Mouse (Mus musculus) olfactory bulb, adult 2 months (tissue): ENCODE results near the gene Fntb. TPM values are rescaled to one million over a fixed set of nuclear protein-coding genes. Genes with fewer than 3 reads are reported as not detected.
A peak's percentile ranks its signal among the peaks of the same experiment; 100 is the strongest.

ENCODE experiments used
- H3K27ac ChIP-seq: fragments of 200-500 bp; 2 replicates; pipeline ENCODE4 v1.5.1; 2012; ENCODE audit warnings: low read depth, low read length; ENCODE audit not compliant: insufficient read depth
- H3K4me1 ChIP-seq: fragments of 200-500 bp; 2 replicates; pipeline ENCODE4 v1.6.1; 2012; ENCODE audit warnings: low read length; ENCODE audit not compliant: control insufficient read depth, insufficient read depth
- H3K4me3 ChIP-seq: fragments of 200-500 bp; 2 replicates; pipeline ENCODE4 v1.5.1; 2012; ENCODE audit warnings: mild to moderate bottlenecking, low read depth, low read length, moderate library complexity; ENCODE audit not compliant: insufficient read depth
- CTCF ChIP-seq: fragments of 200-500 bp; IDR thresholded peaks from 2 replicates; pipeline ENCODE4 v1.5.1; 2012; ENCODE audit warnings: low read depth, mild to moderate bottlenecking, low read length, moderate library complexity; ENCODE audit not compliant: insufficient read depth
- POLR2A ChIP-seq: fragments of 200-500 bp; IDR thresholded peaks from 2 replicates; pipeline ENCODE4 v1.6.1; 2012; ENCODE audit warnings: mild to moderate bottlenecking, low read depth, low read length, moderate library complexity; ENCODE audit not compliant: insufficient read depth
- WGBS: fragments of 180-500 bp; shearing (Covaris S2); methylation state at CpG from one replicate; pipeline ENCODE4 v1.1.7; 2018; 5-methylcytosine and 5-hydroxymethylcytosine counted together
- polyA plus RNA-seq: library from polyadenylated mRNA; stranded (reverse); fragments of >200 nt; gene quantifications from 2 replicates; pipeline ENCODE4 v1.2.4, GENCODE M21; 2012; ENCODE audit warnings: low replicate concordance; ENCODE audit not compliant: missing spikeins, insufficient read depth, insufficient read length

The Fntb gene
- polyA plus RNA-seq, 1 experiment = not detected

- WGBS = 82% methylated on average over 5 of the region's 5 CpGs
- H3K4me3 ChIP-seq = no peak overlapping the region
- H3K27ac ChIP-seq = no peak overlapping the region
- H3K4me1 ChIP-seq = peaks cover 5% of the 10 kb centered on the region
- TF ChIP-seq CTCF = no peak
- TF ChIP-seq POLR2A = no peak
These were observed 184.9 kb downstream of the Fntb start for GRCm38 (mm10) chr12:76950330-76950729.

DNA sequence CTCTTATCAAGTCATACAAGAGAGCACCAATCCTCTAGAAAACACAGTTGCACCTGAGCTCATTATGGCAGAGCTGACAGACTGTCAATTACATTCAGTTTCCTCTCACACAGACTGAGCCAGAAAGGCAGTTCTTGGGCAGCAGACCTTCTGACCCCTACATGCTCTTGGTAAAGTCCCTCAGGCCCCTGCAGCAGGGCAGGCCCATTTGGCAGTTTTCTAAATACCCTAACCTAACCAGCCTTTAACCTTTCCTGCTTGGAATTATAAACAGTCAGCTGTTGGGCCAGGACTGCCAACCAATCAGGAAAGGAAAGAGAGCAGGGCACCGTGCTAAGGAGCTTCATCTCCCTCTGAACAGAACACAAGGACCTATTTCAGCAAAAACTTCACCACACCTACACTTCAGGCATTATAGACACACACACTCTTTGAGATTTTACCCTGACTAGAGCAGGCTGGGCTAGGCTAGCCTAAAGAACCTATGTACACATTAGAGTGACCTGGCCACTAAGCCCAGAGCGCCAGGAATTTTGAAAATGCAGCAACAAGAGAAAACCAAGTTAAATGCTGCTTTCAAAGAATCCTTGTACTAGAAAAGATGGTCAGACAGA lies 188.5 kb downstream of the Fntb start:
- Histone ChIP-seq H3K4me1 (peaks cover 5% of the 10 kb centered on the region), H3K27ac (no peak overlapping the region), H3K4me3 (no peak overlapping the region)
- TF ChIP-seq POLR2A (no peak), CTCF (no peak)
- WGBS = 71% methylated on average over 2 of the region's 2 CpGs

- no peak for TF ChIP-seq POLR2A
- no peak for TF ChIP-seq CTCF
- 35% methylated on average over 10 of the region's 10 CpGs for WGBS
These were observed 189.5 kb downstream of the Fntb start for GRCm38 (mm10) chr12:76954698-76955423.

DNA sequence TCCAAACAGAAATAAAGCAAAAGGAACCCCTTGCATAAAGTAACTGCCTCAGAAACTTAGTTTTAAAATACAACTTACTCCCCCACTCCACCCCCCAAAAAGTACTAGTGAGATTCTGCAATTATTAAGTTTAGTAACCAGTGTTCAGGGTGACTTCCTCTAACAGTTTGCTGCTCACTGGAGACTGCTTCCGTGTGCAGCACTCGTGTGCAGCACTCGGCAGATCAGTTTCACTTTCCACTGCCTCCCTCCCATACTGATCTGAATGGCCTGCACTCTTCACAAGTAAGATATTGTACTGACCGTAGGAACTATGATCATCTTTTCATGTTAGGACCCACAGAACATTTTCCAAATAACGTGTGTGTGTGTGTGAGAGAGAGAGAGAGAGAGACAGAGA lies 192.3 kb downstream of the Fntb start:
- WGBS = 72% methylated on average over 5 of the region's 5 CpGs
- no peak for TF ChIP-seq POLR2A
- no peak for TF ChIP-seq CTCF
- Histone ChIP-seq H3K4me1 (peaks cover 8% of the 10 kb centered on the region), H3K27ac (no peak overlapping the region), H3K4me3 (no peak overlapping the region)

More at GRCm38 (mm10) chr12:76954698-76955423, 189.5 kb downstream of the Fntb start:
- Histone ChIP-seq H3K4me3 (no peak overlapping the region), H3K27ac (peak overlapping the region; percentile 12; the same call in 1 of the 2 replicates), H3K4me1 (peaks cover 5% of the 10 kb centered on the region)

DNA sequence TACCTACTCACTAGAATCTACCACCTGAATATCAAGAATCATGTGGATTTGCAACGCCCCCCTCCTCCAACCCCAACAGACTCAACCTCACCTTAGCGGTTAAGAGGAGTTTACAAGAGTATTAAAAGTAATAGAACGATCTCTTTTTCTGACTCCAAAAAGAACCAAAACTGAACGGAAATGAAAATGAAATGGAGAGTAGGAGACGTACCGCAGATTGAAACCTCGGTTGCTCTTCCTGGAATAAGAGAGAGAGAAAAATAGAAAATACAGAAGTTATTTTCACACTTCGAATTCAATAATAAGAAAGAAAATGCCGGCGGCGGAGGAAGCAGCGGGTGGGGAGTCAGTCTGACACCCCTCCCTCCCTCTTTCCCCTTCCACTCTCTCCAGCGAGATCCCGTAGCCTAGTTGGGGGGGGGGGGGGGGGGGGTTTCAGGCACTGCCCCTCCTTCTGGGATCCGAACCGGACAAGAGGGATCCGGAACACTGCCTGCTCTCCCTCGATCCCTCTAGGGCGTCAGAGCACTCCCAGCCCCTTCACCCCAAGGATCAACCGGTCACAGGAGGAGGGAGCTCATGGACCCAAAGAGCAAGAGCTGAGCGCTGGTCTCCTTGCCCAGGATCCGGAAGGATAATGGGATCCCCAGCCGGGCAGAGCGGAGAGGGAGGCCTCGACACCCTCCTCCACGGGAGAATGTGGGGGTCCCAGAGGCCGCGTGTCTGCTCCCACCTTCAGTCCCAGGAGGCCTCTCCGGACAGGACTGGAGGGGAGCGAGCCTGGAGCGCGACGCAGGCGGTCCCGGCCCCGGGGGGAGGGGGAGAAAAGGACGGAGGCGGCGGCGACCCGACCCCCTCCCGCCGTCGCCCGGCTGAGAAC lies 195.9 kb downstream of the Fntb start:
- no peak overlapping the region; the same call in 1 of the 2 replicates for H3K27ac ChIP-seq
- 0 out of 2 replicates have a peak, but pooled peaks cover 3% of the 10 kb centered on the region for H3K4me1 ChIP-seq
- TF ChIP-seq POLR2A (no peak), CTCF (no peak)
- 3% methylated on average over 45 of the region's 45 CpGs for WGBS
- peak overlapping the region; percentile 87 for H3K4me3 ChIP-seq

DNA sequence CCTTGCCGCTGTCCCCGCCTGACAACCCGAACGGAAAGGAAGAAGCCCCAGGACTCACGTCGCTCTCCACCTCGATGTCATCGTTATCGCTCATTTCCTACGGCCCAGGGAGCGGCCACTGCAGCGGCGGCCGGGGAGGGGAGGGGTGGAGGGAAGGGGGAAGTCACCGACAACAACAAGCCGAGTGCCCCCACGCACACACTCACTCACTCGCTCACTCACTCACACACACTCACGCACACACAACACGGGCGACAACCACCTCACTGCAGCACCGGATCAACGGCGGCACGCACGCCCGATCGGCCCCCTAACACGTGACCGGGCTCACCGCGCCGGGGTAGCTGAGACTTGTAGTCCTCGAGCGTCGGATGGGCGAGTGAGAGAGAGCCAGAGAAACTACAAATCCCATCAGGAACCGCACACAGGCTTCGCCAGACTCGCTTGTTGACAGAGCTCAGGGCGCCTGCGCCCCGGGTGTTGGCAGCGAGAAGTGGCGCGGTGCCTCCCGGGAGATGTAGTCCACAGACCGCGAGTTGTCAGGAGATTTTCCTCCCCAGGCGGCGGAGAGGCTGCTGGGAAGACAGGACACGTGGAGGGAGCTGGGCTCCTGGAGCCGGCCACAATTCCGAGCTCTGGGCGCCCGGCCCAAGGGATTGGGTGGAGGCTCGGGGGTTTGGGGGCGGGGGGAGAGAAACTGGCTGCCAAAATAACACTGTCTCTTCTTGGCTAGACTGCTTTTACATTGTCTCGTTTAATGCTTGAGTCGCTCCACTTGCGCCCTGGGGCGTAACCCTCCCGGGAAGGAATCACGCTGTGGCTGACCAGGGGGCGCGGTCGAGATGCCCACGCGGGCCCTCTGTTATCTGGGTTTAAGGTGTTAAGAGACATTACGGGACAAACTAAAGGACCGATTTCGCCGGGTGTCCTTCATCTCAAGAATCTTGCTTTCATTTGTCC lies 196.8 kb downstream of the Fntb start, which contains the start of gene Max:
Gene Max, minus strand, starts transcription at position 270 of the 960 bp plus-strand sequence.
- WGBS = under 1% methylated on average over 73 of the region's 73 CpGs
- H3K4me1 ChIP-seq = 0 out of 2 replicates have a peak, but pooled peaks cover 3% of the 10 kb centered on the region
- no peak within 1 kb of the TSS; the same call in 1 of the 2 replicates for H3K27ac ChIP-seq
- H3K4me3 ChIP-seq = peak within 1 kb of the TSS; percentile 87
- TF ChIP-seq CTCF (no peak), POLR2A (0 out of 2 replicates have a peak, but pooled peaks have one; percentile 41)

- no peak for TF ChIP-seq CTCF
- no peak for TF ChIP-seq POLR2A
- Histone ChIP-seq H3K4me3 (no peak overlapping the region), H3K4me1 (0 out of 2 replicates have a peak, but pooled peaks cover 3% of the 10 kb centered on the region), H3K27ac (no peak overlapping the region)
- 51% methylated on average over 5 of the region's 5 CpGs for WGBS
These were observed 199.7 kb downstream of the Fntb start for GRCm38 (mm10) chr12:76965089-76965488.
